Mouse (Mus musculus) stomach, postnatal 0 days (tissue): Measurements from ENCODE around the gene March7. TPM values are rescaled to one million over a fixed set of nuclear protein-coding genes. Genes with fewer than 3 reads are reported as not detected.
A peak's percentile ranks its signal among the peaks of the same experiment; 100 is the strongest.

Experiments
- ATAC-seq: fragments of 200-750 bp; cut with Nextera tagmentation; 2 replicates; pipeline ENCODE4 v1.8.0; 2017; ENCODE audit not compliant: low FRiP score, low TSS enrichment
- DNase-seq: peaks from one replicate; pipeline ENCODE4 v3.0.0-alpha.2; 2016; ENCODE audit warnings: low spot score
- H3K27ac ChIP-seq: fragments of 300-500 bp; sonication (generic); replicated peaks from 2 replicates; pipeline ENCODE4 v1.5.1; 2014; ENCODE audit warnings: mild to moderate bottlenecking, control low read depth
- H3K27me3 ChIP-seq: fragments of 300-500 bp; sonication (generic); 2 replicates; pipeline ENCODE4 v1.6.1; 2014; ENCODE audit warnings: low read length; ENCODE audit not compliant: control insufficient read depth, insufficient read depth
- H3K36me3 ChIP-seq: fragments of 300-500 bp; sonication (generic); 2 replicates; pipeline ENCODE4 v1.6.1; 2014; ENCODE audit warnings: low read length, mixed read lengths; ENCODE audit not compliant: control insufficient read depth, insufficient read depth
- H3K4me1 ChIP-seq: fragments of 300-500 bp; sonication (generic); replicated peaks from 2 replicates; pipeline ENCODE4 v1.6.1; 2014; ENCODE audit warnings: antibody characterized with exemption; ENCODE audit not compliant: control insufficient read depth, insufficient read depth
- H3K4me2 ChIP-seq: fragments of 300-500 bp; sonication (generic); replicated peaks from 2 replicates; pipeline ENCODE4 v1.6.1; 2014; ENCODE audit warnings: low read depth, mild to moderate bottlenecking, control low read depth, moderate library complexity
- H3K4me3 ChIP-seq: fragments of 300-500 bp; sonication (generic); 2 replicates; pipeline ENCODE4 v1.5.1; 2014; ENCODE audit warnings: low read depth, low read length, control low read depth
- H3K9ac ChIP-seq: fragments of 300-500 bp; sonication (generic); 2 replicates; pipeline ENCODE4 v1.6.1; 2014; ENCODE audit warnings: mild to moderate bottlenecking, low read length, control low read depth, mixed read lengths
- H3K9me3 ChIP-seq: fragments of 300-500 bp; sonication (generic); 2 replicates; pipeline ENCODE4 v1.6.1; 2016; ENCODE audit warnings: low read length; ENCODE audit not compliant: control insufficient read depth
- CTCF ChIP-seq: IDR thresholded peaks from 2 replicates; pipeline ENCODE4 v1.5.1; 2016; ENCODE audit warnings: antibody characterized with exemption, low read depth, mild to moderate bottlenecking, moderate library complexity
- EP300 ChIP-seq: optimal IDR thresholded peaks from 2 replicates; pipeline ENCODE3; 2016; ENCODE audit warnings: antibody characterized with exemption
- WGBS: fragments of 180-500 bp; shearing (Covaris S2); extraction: QIAGEN DNeasy Blood & Tissue Kit; methylation state at CpG from one replicate; pipeline ENCODE4 v1.1.7; 2014; 5-methylcytosine and 5-hydroxymethylcytosine counted together
- polyA plus RNA-seq: library from polyadenylated mRNA; unstranded; fragments of >200 nt; fragmentation: Nextera tagmentation; extraction: Ambion mirVana; gene quantifications from 2 replicates; pipeline ENCODE4 v1.2.1, GENCODE M21; 2015

The March7 gene
- polyA plus RNA-seq, 1 experiment from 2014 or later: 48.8 TPM

GRCm38 (mm10) chr2:60216547-60217153 lies 7.0 kb downstream of the March7 start:
- H3K9me3 ChIP-seq: no peaks in the 10 kb centered on the region
- H3K27me3 ChIP-seq: no peaks in the 10 kb centered on the region
- H3K4me3 ChIP-seq: no peak overlapping the region
- no peak for TF ChIP-seq EP300
- no peak for TF ChIP-seq CTCF
- DNase-seq (no peak), ATAC-seq (no peak)
- WGBS: 55% methylated on average over 4 of the region's 4 CpGs
- H3K9ac ChIP-seq: no peak overlapping the region
- H3K4me2 ChIP-seq: no peak overlapping the region
- H3K36me3 ChIP-seq: no peaks in the 10 kb centered on the region; the same call in 1 of the 2 replicates
- H3K4me1 ChIP-seq: peaks cover 5% of the 10 kb centered on the region; the same call in 1 of the 2 replicates
- no peak overlapping the region for H3K27ac ChIP-seq

- ATAC-seq (peak; percentile 38; the same call in 1 of the 2 replicates), DNase-seq (no peak)
- WGBS: 60% methylated on average over 6 of the region's 6 CpGs
- Histone ChIP-seq H3K9ac (no peak overlapping the region), H3K36me3 (no peaks in the 10 kb centered on the region; the same call in 1 of the 2 replicates), H3K9me3 (no peaks in the 10 kb centered on the region), H3K27ac (no peak overlapping the region), H3K4me1 (peaks cover 5% of the 10 kb centered on the region; the same call in 1 of the 2 replicates), H3K4me2 (no peak overlapping the region), H3K27me3 (no peaks in the 10 kb centered on the region), H3K4me3 (no peak overlapping the region)
- TF ChIP-seq EP300 (no peak), CTCF (no peak)
Observed at GRCm38 (mm10) chr2:60217620-60218019, 7.9 kb downstream of the March7 start.

- H3K4me2 ChIP-seq: no peak overlapping the region
- WGBS: 38% methylated on average over 6 of the region's 6 CpGs
- H3K9me3 ChIP-seq: no peaks in the 10 kb centered on the region
- H3K27me3 ChIP-seq: no peaks in the 10 kb centered on the region
- H3K36me3 ChIP-seq: no peaks in the 10 kb centered on the region
- H3K9ac ChIP-seq: no peak overlapping the region
- TF ChIP-seq CTCF (no peak), EP300 (no peak)
- ATAC-seq: no peak
- H3K4me3 ChIP-seq: no peak overlapping the region
- H3K27ac ChIP-seq: no peak overlapping the region
- no peak for DNase-seq
- H3K4me1 ChIP-seq: 0 out of 2 replicates have a peak, but pooled peaks cover 2% of the 10 kb centered on the region
Observed at GRCm38 (mm10) chr2:60221236-60221635, 11.5 kb downstream of the March7 start.

- WGBS: 62% methylated on average over 2 of the region's 2 CpGs
- Histone ChIP-seq H3K27ac (no peak overlapping the region), H3K27me3 (no peaks in the 10 kb centered on the region), H3K36me3 (no peaks in the 10 kb centered on the region), H3K4me2 (no peak overlapping the region), H3K9ac (no peak overlapping the region), H3K9me3 (no peaks in the 10 kb centered on the region), H3K4me1 (0 out of 2 replicates have a peak, but pooled peaks cover 2% of the 10 kb centered on the region), H3K4me3 (no peak overlapping the region)
- ATAC-seq (no peak), DNase-seq (no peak)
- no peak for TF ChIP-seq CTCF
Observed at GRCm38 (mm10) chr2:60221954-60222353, 12.3 kb downstream of the March7 start.

DNA sequence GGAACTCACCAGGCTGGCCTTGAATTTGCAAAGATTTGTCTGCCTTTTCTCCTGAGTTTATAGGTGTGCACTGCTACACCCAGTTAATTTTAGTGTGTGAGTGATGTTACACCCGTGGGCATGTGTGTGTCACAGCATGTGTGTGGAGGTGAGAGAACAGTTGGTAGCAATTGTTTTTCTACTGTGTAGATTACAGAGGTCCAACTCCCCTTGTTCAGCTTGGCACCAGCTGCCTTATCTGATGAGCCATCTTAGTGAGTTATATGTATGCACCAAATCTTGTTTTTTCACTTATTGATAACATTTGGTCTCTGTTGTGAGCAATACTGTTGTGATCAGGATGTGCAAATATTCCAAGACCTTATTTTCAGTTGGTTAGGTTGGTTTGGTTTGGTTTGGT lies 13.8 kb downstream of the March7 start:
- Histone ChIP-seq H3K36me3 (no peaks in the 10 kb centered on the region), H3K4me1 (0 out of 2 replicates have a peak, but pooled peaks cover 2% of the 10 kb centered on the region), H3K9ac (no peak overlapping the region), H3K4me2 (no peak overlapping the region), H3K9me3 (no peaks in the 10 kb centered on the region), H3K27me3 (no peaks in the 10 kb centered on the region), H3K27ac (no peak overlapping the region), H3K4me3 (no peak overlapping the region)
- WGBS: 79% methylated on average over 1 of the region's 1 CpGs
- DNase-seq (no peak), ATAC-seq (no peak)
- no peak for TF ChIP-seq EP300
- TF ChIP-seq CTCF: no peak

DNA sequence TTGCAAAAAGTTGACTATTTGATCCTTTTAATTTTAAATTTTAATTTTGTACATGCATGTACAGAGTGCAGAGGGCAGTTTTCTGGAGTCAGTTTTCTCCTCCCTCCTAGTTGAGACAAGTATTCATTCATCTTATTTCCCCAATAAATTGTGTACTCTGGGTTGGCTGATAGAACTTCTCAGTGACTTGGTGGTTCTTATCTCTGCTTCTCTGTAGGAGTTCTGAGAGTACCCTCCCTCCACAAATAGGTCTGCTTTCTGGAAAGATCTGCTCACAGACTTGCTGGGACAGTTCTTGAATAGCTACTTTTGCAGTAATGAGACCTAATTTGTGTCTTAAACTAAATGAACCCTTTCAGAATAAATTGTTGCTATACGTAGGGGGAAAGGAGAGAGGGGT lies 18.8 kb downstream of the March7 start:
- no peak for DNase-seq
- H3K4me2 ChIP-seq: no peak overlapping the region
- WGBS: 63% methylated on average over 1 of the region's 1 CpGs
- H3K4me3 ChIP-seq: no peak overlapping the region
- no peaks in the 10 kb centered on the region; the same call in 1 of the 2 replicates for H3K36me3 ChIP-seq
- no peak for TF ChIP-seq EP300
- TF ChIP-seq CTCF: no peak
- H3K27ac ChIP-seq: no peak overlapping the region
- H3K4me1 ChIP-seq: no peaks in the 10 kb centered on the region
- ATAC-seq: no peak
- no peaks in the 10 kb centered on the region for H3K27me3 ChIP-seq
- no peak overlapping the region for H3K9ac ChIP-seq
- H3K9me3 ChIP-seq: no peaks in the 10 kb centered on the region
